Mouse (Mus musculus) midbrain, embryonic 12.5 days (tissue): ENCODE data around the gene Tmem198. TPM values are rescaled to one million over a fixed set of nuclear protein-coding genes. Genes with fewer than 3 reads are reported as not detected.
A peak's percentile ranks its signal among the peaks of the same experiment; 100 is the strongest.

Experiments used
- ATAC-seq: fragments of 200-750 bp; cut with Nextera tagmentation; 2 replicates; pipeline ENCODE4 v1.8.0; 2017; ENCODE audit warnings: low read depth, moderate TSS enrichment, moderate library complexity; ENCODE audit not compliant: low FRiP score
- H3K27ac ChIP-seq: fragments of 300-500 bp; sonication (generic); replicated peaks from 2 replicates; pipeline ENCODE4 v1.5.1; 2016; ENCODE audit warnings: mild to moderate bottlenecking
- H3K27me3 ChIP-seq: fragments of 300-500 bp; sonication (generic); 2 replicates; pipeline ENCODE4 v1.6.1; 2016; ENCODE audit warnings: mild to moderate bottlenecking
- H3K36me3 ChIP-seq: fragments of 300-500 bp; sonication (generic); 2 replicates; pipeline ENCODE4 v1.6.1; 2016
- H3K4me1 ChIP-seq: fragments of 300-500 bp; sonication (generic); 2 replicates; pipeline ENCODE4 v1.6.1; 2016
- H3K4me2 ChIP-seq: fragments of 300-500 bp; sonication (generic); replicated peaks from 2 replicates; pipeline ENCODE4 v1.6.1; 2016; ENCODE audit warnings: mild to moderate bottlenecking, moderate library complexity
- H3K4me3 ChIP-seq: fragments of 300-500 bp; sonication (generic); 2 replicates; pipeline ENCODE4 v1.5.1; 2016; ENCODE audit warnings: mild to moderate bottlenecking
- H3K9ac ChIP-seq: fragments of 300-500 bp; sonication (generic); replicated peaks from 2 replicates; pipeline ENCODE4 v1.6.1; 2016; ENCODE audit warnings: mild to moderate bottlenecking, moderate library complexity
- H3K9me3 ChIP-seq: fragments of 300-500 bp; sonication (generic); 2 replicates; pipeline ENCODE4 v1.6.1; 2016; ENCODE audit warnings: mild to moderate bottlenecking
- WGBS: fragments of 180-500 bp; shearing (Covaris S2); methylation state at CpG from one replicate; pipeline ENCODE4 v1.1.7; 2016; 5-methylcytosine and 5-hydroxymethylcytosine counted together
- polyA plus RNA-seq: library from polyadenylated mRNA; unstranded; fragments of >200 nt; fragmentation: Nextera tagmentation; extraction: Ambion mirVana; gene quantifications from 2 replicates; pipeline ENCODE4 v1.2.1, GENCODE M21; 2016

Gene Tmem198
- polyA plus RNA-seq, 1 experiment from 2014 or later = 26.5 TPM

GRCm38 (mm10) chr1:75445751-75446611 is 33.4 kb upstream of the Tmem198 start:
- WGBS = 2% methylated on average over 22 of the region's 22 CpGs
- peak; percentile 28 for ATAC-seq
- Histone ChIP-seq H3K4me2 (peak overlapping the region; percentile 58), H3K27ac (peak overlapping the region; percentile 92), H3K4me3 (peak overlapping the region; percentile 22), H3K9me3 (no peaks in the 10 kb centered on the region), H3K27me3 (peaks cover 56% of the 10 kb centered on the region), H3K4me1 (peaks cover 91% of the 10 kb centered on the region), H3K9ac (peak overlapping the region; percentile 43; the same call in 1 of the 2 replicates), H3K36me3 (no peaks in the 10 kb centered on the region)

GRCm38 (mm10) chr1:75446656-75447055 is 32.7 kb upstream of the Tmem198 start:
- peak overlapping the region; percentile 58 for H3K4me2 ChIP-seq
- peaks cover 62% of the 10 kb centered on the region for H3K27me3 ChIP-seq
- peaks cover 98% of the 10 kb centered on the region for H3K4me1 ChIP-seq
- H3K27ac ChIP-seq = peak overlapping the region; percentile 92
- peak overlapping the region; percentile 43 for H3K9ac ChIP-seq
- H3K36me3 ChIP-seq = no peaks in the 10 kb centered on the region
- no peak overlapping the region for H3K4me3 ChIP-seq
- ATAC-seq = 0 out of 2 replicates have a peak, but pooled peaks have one; percentile 9
- no peaks in the 10 kb centered on the region for H3K9me3 ChIP-seq
- 2% methylated on average over 20 of the region's 20 CpGs for WGBS

- WGBS = 4% methylated on average over 10 of the region's 10 CpGs
- Histone ChIP-seq H3K4me3 (peak overlapping the region; percentile 17; the same call in 1 of the 2 replicates), H3K4me2 (peak overlapping the region; percentile 58), H3K9me3 (no peaks in the 10 kb centered on the region), H3K4me1 (peaks cover 95% of the 10 kb centered on the region), H3K9ac (peak overlapping the region; percentile 43), H3K36me3 (no peaks in the 10 kb centered on the region), H3K27ac (peak overlapping the region; percentile 92), H3K27me3 (peaks cover 63% of the 10 kb centered on the region)
- peak; percentile 13; the same call in 1 of the 2 replicates for ATAC-seq
These were observed 31.9 kb upstream of the Tmem198 start for GRCm38 (mm10) chr1:75447265-75448051.

- H3K9ac ChIP-seq = no peak overlapping the region
- peak overlapping the region; percentile 92 for H3K27ac ChIP-seq
- H3K4me3 ChIP-seq = peak overlapping the region; percentile 17; the same call in 1 of the 2 replicates
- H3K4me1 ChIP-seq = peaks cover 94% of the 10 kb centered on the region
- no peaks in the 10 kb centered on the region for H3K36me3 ChIP-seq
- no peak for ATAC-seq
- peaks cover 65% of the 10 kb centered on the region for H3K27me3 ChIP-seq
- H3K4me2 ChIP-seq = peak overlapping the region; percentile 58
- H3K9me3 ChIP-seq = no peaks in the 10 kb centered on the region
- WGBS = under 1% methylated on average over 7 of the region's 7 CpGs
These were observed 31.3 kb upstream of the Tmem198 start for GRCm38 (mm10) chr1:75448052-75448431.

- H3K36me3 ChIP-seq = no peaks in the 10 kb centered on the region
- H3K4me3 ChIP-seq = peak overlapping the region; percentile 44; the same call in 1 of the 2 replicates
- H3K9ac ChIP-seq = peak overlapping the region; percentile 65
- H3K4me2 ChIP-seq = peak overlapping the region; percentile 58
- no peak for ATAC-seq
- H3K27me3 ChIP-seq = peaks cover 72% of the 10 kb centered on the region
- H3K27ac ChIP-seq = peak overlapping the region; percentile 92
- no peaks in the 10 kb centered on the region for H3K9me3 ChIP-seq
- H3K4me1 ChIP-seq = peaks cover 85% of the 10 kb centered on the region
- under 1% methylated on average over 13 of the region's 14 CpGs for WGBS
These were observed 30.4 kb upstream of the Tmem198 start for GRCm38 (mm10) chr1:75448937-75449336.

GRCm38 (mm10) chr1:75449377-75450135 is 29.8 kb upstream of the Tmem198 start:
- peaks cover 84% of the 10 kb centered on the region for H3K4me1 ChIP-seq
- peak overlapping the region; percentile 58 for H3K4me2 ChIP-seq
- 1% methylated on average over 8 of the region's 8 CpGs for WGBS
- peak overlapping the region; percentile 44 for H3K4me3 ChIP-seq
- H3K27me3 ChIP-seq = peaks cover 75% of the 10 kb centered on the region
- no peaks in the 10 kb centered on the region for H3K36me3 ChIP-seq
- H3K9ac ChIP-seq = peak overlapping the region; percentile 65
- ATAC-seq = no peak
- peak overlapping the region; percentile 92 for H3K27ac ChIP-seq
- no peaks in the 10 kb centered on the region for H3K9me3 ChIP-seq

- peak within 1 kb of the TSS; percentile 44 for H3K4me3 ChIP-seq
- H3K9me3 ChIP-seq = no peaks in the 10 kb centered on the region
- peak within 1 kb of the TSS; percentile 65 for H3K9ac ChIP-seq
- H3K27ac ChIP-seq = peak within 1 kb of the TSS; percentile 92
- 0 out of 2 replicates have a peak, but pooled peaks have one; percentile 10 for ATAC-seq
- WGBS = 2% methylated on average over 35 of the region's 35 CpGs
- H3K36me3 ChIP-seq = no peaks in the 10 kb centered on the region
- peaks cover 82% of the 10 kb centered on the region for H3K4me1 ChIP-seq
- peak within 1 kb of the TSS; percentile 58 for H3K4me2 ChIP-seq
- H3K27me3 ChIP-seq = peaks cover 73% of the 10 kb centered on the region
These were observed 28.9 kb upstream of the Tmem198 start, which contains the start of gene Asic4 for GRCm38 (mm10) chr1:75450314-75451005. Gene Asic4, plus strand, starts transcription at chr1:75450436.

GRCm38 (mm10) chr1:75451900-75452299 is 27.4 kb upstream of the Tmem198 start:
- ATAC-seq = no peak
- H3K4me3 ChIP-seq = peak overlapping the region; percentile 44
- H3K4me1 ChIP-seq = peaks cover 82% of the 10 kb centered on the region
- peak overlapping the region; percentile 65 for H3K9ac ChIP-seq
- no peaks in the 10 kb centered on the region for H3K36me3 ChIP-seq
- H3K4me2 ChIP-seq = peak overlapping the region; percentile 58
- peaks cover 76% of the 10 kb centered on the region for H3K27me3 ChIP-seq
- WGBS = 80% methylated on average over 5 of the region's 5 CpGs
- peak overlapping the region; percentile 92 for H3K27ac ChIP-seq
- H3K9me3 ChIP-seq = no peaks in the 10 kb centered on the region

GRCm38 (mm10) chr1:75455433-75455832 is 23.9 kb upstream of the Tmem198 start:
- 72% methylated on average over 3 of the region's 3 CpGs for WGBS
- ATAC-seq = no peak
- Histone ChIP-seq H3K4me1 (peaks cover 72% of the 10 kb centered on the region), H3K27ac (peak overlapping the region; percentile 76), H3K27me3 (peaks cover 63% of the 10 kb centered on the region), H3K9me3 (no peaks in the 10 kb centered on the region), H3K4me3 (peak overlapping the region; percentile 9; the same call in 1 of the 2 replicates), H3K9ac (0 out of 2 replicates have a peak overlapping the region, but pooled peaks have one; percentile 31), H3K4me2 (peak overlapping the region; percentile 57), H3K36me3 (no peaks in the 10 kb centered on the region)

GRCm38 (mm10) chr1:75455948-75456347 is 23.4 kb upstream of the Tmem198 start:
- peak overlapping the region; percentile 57 for H3K4me2 ChIP-seq
- H3K27ac ChIP-seq = peak overlapping the region; percentile 76
- peak; percentile 29; the same call in 1 of the 2 replicates for ATAC-seq
- H3K9me3 ChIP-seq = no peaks in the 10 kb centered on the region
- H3K36me3 ChIP-seq = no peaks in the 10 kb centered on the region
- peaks cover 67% of the 10 kb centered on the region for H3K4me1 ChIP-seq
- WGBS = 18% methylated on average over 5 of the region's 5 CpGs
- H3K4me3 ChIP-seq = peak overlapping the region; percentile 9; the same call in 1 of the 2 replicates
- H3K27me3 ChIP-seq = peaks cover 59% of the 10 kb centered on the region
- H3K9ac ChIP-seq = 0 out of 2 replicates have a peak overlapping the region, but pooled peaks have one; percentile 31
